Mouse (Mus musculus): ENCODE data around the gene Olfr544.
A peak's percentile ranks its signal among the peaks of the same experiment; 100 is the strongest.

Olfr544 gene

DNA sequence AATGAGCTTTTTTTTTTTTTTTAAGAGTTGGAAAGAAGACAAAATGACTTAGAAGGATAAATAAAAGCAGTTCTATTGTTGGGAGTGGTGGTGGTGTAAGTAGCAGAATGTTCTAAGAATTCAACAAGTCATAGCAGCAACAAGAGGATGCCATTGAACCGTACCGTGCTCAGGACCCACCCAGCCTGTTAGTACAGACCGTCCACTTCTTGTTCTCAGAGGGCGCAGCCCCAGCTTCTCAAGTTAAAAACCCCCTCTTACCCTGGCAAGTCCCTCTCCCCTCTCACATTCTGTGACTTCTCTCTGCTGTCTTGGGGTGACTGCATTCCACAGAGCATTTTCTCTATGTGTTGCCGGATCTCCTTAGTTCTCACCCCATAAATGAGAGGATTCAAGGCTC, 11.5 kb downstream of the Olfr544 start:
- no peak for DNase-seq

DNA sequence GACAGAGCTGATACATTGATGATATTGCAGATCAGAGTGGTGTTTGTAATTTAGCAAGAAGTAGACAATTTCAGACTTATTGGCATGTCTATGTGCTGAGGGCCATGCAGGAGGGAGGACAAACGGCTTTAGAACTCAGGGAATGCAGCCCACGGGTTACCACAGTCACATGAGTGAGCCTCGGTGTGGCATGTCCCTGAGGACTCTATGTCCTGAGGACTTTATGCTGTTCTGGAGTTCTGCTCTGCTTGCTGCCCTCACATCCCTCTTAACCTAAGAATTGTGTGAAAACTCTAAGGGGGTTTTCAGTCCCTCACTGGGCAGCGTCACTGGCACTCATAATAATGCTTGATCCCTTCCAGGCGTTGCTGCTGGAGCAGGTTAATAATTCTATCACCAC, 15.4 kb downstream of the Olfr544 start:
- DNase-seq, result no peak

DNA sequence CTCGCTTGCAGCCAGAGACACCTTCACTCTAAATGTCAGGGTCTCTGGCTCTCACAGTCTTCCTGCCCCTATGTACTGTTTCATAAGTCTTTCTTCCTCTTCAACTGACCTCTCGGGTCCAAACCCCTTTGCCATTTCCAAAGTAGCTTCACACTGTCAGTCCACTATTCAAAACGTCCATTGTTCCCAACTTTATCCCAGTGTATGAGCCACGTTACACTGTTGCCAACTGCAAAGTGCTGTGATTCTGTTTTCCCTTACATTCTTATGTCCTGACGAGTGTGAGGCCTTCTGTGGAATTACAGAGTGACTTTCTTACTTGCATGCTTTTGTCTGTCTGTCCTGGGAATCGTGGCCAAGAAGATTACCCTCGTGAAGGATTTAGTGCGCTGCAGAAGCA, 20.5 kb downstream of the Olfr544 start:
- DNase-seq, result no peak

DNA sequence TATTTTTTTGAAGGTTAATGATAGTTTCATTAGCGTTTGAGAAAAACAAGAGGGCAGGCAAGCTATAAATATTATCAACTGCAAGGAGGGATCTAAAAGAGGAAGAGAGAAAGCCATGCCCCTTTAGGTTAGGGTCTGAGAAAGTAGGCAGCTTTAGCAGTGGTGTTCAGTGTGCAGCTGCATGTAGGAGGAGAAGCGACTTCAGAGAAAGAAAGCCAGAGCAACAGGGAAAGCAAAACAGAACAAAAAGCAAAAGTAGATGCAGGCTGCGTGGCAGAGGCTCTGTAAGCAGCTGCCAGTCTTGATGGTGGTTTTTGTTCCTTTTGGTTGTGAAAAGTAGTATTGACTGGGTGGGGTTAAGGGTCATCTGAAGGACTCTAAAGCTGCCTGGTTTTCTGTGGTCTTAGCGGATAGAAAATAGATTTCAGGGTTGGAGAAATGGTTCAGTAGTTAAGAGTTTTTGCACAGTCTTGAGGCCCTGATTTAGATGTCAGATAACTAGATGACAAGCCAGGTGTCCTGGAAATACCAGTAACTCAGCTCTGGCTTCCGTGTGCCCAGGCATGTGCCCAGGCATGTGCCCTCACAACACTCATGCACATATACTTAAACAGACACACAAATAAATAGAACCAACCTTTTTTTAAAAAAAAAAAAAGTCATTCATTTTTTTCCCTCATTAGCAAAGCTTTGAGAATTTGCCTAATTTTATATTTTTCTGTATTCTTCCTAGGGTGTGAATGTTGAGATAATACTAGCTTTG, 29.3 kb downstream of the Olfr544 start:
- DNase-seq, result no peak

DNA sequence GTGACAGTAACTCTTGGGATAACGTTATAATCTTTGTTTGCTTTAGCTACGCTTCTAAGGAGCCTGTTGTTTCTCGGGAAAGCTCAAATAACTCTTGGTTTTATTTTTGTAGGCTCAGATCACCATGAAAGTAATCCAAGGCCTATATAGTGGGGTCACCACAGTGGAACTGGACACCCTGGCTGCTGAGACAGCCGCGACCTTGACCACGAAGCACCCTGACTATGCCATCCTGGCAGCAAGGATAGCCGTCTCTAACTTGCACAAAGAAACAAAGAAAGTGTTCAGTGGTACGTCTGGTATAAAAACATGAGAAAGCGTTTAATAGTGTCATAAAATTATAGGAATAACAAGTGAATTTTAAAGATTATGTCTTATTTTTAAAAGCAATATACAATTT, 41.7 kb downstream of the Olfr544 start:
- no peak for DNase-seq

DNA sequence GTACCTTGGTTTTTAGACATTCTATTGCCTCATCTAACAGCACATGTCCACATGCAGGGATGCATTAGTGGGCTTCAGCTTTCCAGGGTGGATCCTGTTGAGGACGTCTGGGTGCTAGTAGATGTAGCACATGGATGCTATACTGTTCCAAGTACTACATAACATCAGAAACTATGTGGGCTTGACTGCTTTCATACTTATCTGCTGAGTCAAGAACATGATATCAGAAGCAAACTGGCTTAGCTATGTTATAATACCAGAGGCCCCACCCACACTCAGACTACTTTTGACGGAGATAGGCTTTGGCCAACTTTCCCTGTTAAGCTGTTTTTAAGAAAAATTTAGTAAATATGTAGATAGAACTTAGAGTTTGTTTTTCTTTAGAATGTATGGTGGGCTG, 43.8 kb downstream of the Olfr544 start:
- no peak for DNase-seq

DNA sequence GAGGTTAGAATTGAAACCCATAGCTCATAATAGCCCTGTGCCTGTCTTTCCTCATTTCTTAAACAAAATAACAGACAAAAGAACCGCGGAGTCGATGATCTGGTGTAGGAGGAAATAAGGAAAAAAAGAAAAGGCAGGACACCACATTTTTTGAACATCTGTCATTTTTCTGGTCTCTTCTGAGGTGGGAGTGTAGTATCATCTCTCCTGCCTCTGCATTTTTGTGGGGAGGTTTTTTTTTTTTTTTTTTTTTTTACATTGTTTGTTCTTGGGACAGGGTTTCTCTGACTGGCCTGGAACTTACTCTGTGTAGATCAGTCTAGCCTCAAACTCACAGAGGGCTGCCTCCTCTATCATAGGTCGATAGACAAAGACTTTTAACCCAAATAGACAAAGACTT, 45.7 kb downstream of the Olfr544 start:
- no peak for DNase-seq

DNA sequence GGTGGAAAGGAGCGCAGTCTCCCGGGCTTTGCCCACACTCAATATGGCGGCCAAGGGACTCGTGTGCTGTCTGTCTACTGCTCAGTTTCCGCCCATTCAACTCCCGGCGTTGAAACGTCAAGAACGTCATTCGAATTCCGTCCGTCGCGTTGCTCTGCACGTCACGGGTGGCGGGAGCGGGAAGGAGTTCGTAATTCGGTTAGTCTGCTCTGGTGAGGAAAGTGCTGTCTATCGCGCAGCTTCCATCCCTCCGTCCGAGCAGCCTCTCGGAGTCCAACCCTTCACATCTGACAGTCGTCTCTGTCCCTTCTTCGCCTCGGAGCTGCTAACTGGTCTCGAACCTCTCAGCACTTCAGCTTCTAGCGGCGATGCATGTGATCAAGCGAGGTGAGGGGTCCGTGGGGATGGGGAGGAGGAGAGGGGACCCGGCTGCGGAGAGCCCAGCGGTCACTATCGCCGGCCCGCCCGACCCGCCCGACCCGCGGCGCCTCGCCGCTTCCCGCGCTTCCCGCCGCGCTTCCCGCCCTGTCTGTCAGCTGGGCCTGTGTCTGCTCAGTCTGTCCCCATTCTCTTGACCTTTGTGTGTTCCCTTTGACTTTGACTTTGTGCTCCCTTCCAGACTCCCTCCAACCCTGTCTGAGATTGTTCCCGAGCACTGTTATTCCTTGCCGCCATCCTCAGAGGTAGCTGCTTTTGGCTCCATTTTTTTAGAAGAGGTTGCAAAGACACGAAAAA, 46.3 kb downstream of the Olfr544 start, which contains the start of gene Rrm1:
Rrm1 (plus strand) TSS at position 39 of the 735 bp plus-strand sequence.
- DNase-seq, result peak; percentile 94

DNA sequence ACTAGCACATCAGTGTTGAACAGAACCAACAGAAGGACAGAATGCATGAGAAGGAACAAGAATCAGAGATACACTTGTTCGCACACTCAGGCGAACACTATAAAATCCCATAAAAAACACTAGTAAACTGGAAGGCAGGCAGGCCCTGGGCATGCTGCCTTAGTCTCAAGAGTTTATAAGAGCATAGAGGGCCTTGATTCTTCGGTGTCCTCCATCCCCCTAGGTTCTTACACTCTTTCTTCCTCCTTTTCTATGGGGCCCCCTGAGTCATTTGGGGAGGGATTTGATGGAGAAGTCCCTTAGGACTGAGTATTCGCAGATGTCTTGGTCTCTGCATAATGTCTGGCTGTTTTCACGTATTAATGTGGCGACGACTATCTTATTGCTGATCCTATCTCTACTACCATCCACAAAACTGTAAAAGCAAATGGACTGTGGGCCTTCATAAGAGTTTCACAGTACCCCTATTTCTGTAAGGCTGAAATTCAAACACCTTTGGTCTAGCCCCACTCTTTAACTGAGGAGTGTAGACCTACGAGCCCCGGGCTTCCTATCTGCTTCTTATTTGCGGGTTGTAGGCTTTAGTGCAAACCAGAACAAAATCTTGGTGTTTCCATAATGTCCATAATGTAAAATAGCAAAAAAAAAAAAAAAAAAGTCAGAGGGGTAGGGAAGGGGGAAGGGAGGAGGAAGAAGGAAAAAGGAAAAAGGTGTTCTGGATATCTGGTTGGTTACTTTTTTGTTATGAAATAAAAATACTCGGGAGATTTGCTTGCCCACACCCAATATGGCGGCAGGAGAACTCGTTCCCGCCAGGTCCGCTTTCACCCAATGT, 47.1 kb downstream of the Olfr544 start:
- no peak for DNase-seq

DNA sequence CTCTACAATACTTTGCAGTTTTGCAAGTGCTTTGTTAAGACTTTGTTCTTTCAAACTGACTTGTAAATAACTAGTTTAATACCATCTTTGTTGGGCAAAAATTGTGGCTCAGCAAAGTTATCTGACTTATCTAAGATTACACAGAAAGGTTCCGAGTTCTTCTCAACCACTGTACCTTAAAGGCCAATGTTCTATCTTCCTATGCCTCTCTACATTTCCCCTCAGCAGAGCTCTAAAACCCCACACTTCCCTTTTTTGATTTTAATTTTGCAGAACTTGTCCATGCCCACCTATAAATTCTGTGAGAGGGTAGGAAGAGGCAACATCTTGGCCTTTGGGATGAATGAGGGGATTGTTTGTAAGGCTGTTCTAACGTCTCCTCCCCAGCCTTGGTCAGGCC, 53.8 kb downstream of the Olfr544 start:
- no peak for DNase-seq
